Mouse (Mus musculus) kidney, postnatal 4 days (tissue): ENCODE results near the gene Mrpl52.
A peak's percentile ranks its signal among the peaks of the same experiment; 100 is the strongest.

Experiments
- DNase-seq, 2 experiments: peaks; one replicate each; pipeline ENCODE4 v3.0.0; 2021; ENCODE audit warnings: mixed read lengths in 2 of 2

Mrpl52 gene

GRCm38 (mm10) chr14:54475941-54476844 lies 49.5 kb downstream of the Mrpl52 start, which contains the start of gene Rem2:
TSS of gene Rem2 (plus strand) at chr14:54476100.
- DNase-seq, result peak; percentile 69 to 70

- DNase-seq, result no peak
Measured at GRCm38 (mm10) chr14:54477172-54477909, 50.6 kb downstream of the Mrpl52 start.
